ENCODE assay signal across 20 mouse cellular contexts in genomic region chr19:4713886-4714285, GRCm38 (mm10). TPM values are rescaled to one million over a fixed set of nuclear protein-coding genes. Genes with fewer than 3 reads are reported as not detected.
DNase-seq lines count a peak whose midpoint lies in the region; ATAC-seq and TF ChIP-seq lines count a peak whose summit lies in the region.
"Had no signal": no experiment of that assay in that cellular context is flagged by ENCODE, and none has a peak within 500 bp of the region (broad histone marks: within the 10 kb centered on the region; RNA-seq: fewer than 3 reads in every experiment).

No protein-coding gene starts in this region.

- DNase-seq in layer of hippocampus, adult 2 months (ENCODE audit: low spot score in 2 of 2): no peak
- DNase-seq in layer of hippocampus, postnatal 10 days (ENCODE audit: low spot score in 2 of 2): no peak
- no peak for DNase-seq in hindbrain, postnatal 0 days (ENCODE audit: low spot score)
- DNase-seq in adrenal gland, postnatal 36 days: no peak
- no peak for DNase-seq in frontal cortex, postnatal 36 days (ENCODE audit: low spot score in 2 of 2)
- DNase-seq: adrenal gland, adult 2 months; B cell, adult 2 months; cerebellum, postnatal 36 days; gastrocnemius, adult 2 months; heart, postnatal 10 days; kidney, postnatal 4 days; lung, adult 2 months had no signal

- no peaks in the 10 kb centered on the region for H3K27me3 ChIP-seq in forebrain, embryonic 15.5 days
- H3K27me3 ChIP-seq in hindbrain, postnatal 0 days (ENCODE audit: insufficient read depth, low read length): no peaks in the 10 kb centered on the region
- H3K27me3 ChIP-seq in neural tube, embryonic 13.5 days: peaks cover 3% of the 10 kb centered on the region

- peaks cover 39% of the 10 kb centered on the region for H3K4me1 ChIP-seq in forebrain, embryonic 15.5 days
- peaks cover 7% of the 10 kb centered on the region for H3K4me1 ChIP-seq in hindbrain, postnatal 0 days (ENCODE audit: insufficient read depth, low read length)
- peaks cover 50% of the 10 kb centered on the region for H3K4me1 ChIP-seq in neural tube, embryonic 13.5 days (replicated peaks)

- H3K9ac ChIP-seq in forebrain, embryonic 15.5 days (replicated peaks): peak overlapping the region; percentile 93
- H3K9ac ChIP-seq in hindbrain, postnatal 0 days (replicated peaks; ENCODE audit: low read length): peak overlapping the region; percentile 84; the same call in 1 of the 2 replicates
- H3K9ac ChIP-seq in neural tube, embryonic 13.5 days: peak overlapping the region; percentile 98
- H3K9ac ChIP-seq: limb, embryonic 15.5 days had no signal

- H3K36me3 ChIP-seq in forebrain, embryonic 15.5 days: no peaks in the 10 kb centered on the region
- no peaks in the 10 kb centered on the region for H3K36me3 ChIP-seq in hindbrain, postnatal 0 days (ENCODE audit: insufficient read depth, low read length)
- H3K36me3 ChIP-seq in neural tube, embryonic 13.5 days: peaks cover 3% of the 10 kb centered on the region
- H3K36me3 ChIP-seq: limb, embryonic 15.5 days had no signal

- no peaks in the 10 kb centered on the region for H3K9me3 ChIP-seq in forebrain, embryonic 15.5 days
- H3K9me3 ChIP-seq in hindbrain, postnatal 0 days (ENCODE audit: low read length): no peaks in the 10 kb centered on the region
- H3K9me3 ChIP-seq in neural tube, embryonic 13.5 days: no peaks in the 10 kb centered on the region
- H3K9me3 ChIP-seq: limb, embryonic 15.5 days had no signal

- H3K4me2 ChIP-seq in forebrain, embryonic 15.5 days (replicated peaks): peak overlapping the region; percentile 59
- peak overlapping the region; percentile 90 for H3K4me2 ChIP-seq in hindbrain, postnatal 0 days (ENCODE audit: low read depth, low read length)
- H3K4me2 ChIP-seq in neural tube, embryonic 13.5 days: peak overlapping the region; percentile 66
- H3K4me2 ChIP-seq: limb, embryonic 15.5 days had no signal

- TF ChIP-seq CTCF in layer of hippocampus, adult 2 months (conservative IDR thresholded peaks at IDR 0.05): no peak
- no peak for TF ChIP-seq CTCF in hindbrain, postnatal 0 days (IDR thresholded peaks at IDR 0.05; ENCODE audit: low read depth)

- WGBS in forebrain, embryonic 15.5 days: 70% methylated on average over 3 of the region's 3 CpGs
- WGBS in hindbrain, postnatal 0 days: 54% methylated on average over 3 of the region's 3 CpGs
- WGBS in neural tube, embryonic 13.5 days: 35% methylated on average over 3 of the region's 3 CpGs

- ATAC-seq in forebrain, embryonic 15.5 days (replicated peaks): no peak
- ATAC-seq in hindbrain, postnatal 0 days: no peak
- ATAC-seq in neural tube, embryonic 13.5 days (ENCODE audit: low read depth): no peak
- ATAC-seq in erythroid progenitor cell, adult 5-6 weeks (replicated peaks; ENCODE audit: low FRiP score, poor library complexity, severe bottlenecking): no peak
- ATAC-seq: intestine, postnatal 0 days had no signal

- H3K4me3 ChIP-seq in layer of hippocampus, adult 2 months: peak overlapping the region; percentile 75
- H3K4me3 ChIP-seq in forebrain, embryonic 15.5 days: 0 out of 2 replicates have a peak overlapping the region, but pooled peaks have one; percentile 90
- H3K4me3 ChIP-seq in hindbrain, postnatal 0 days (ENCODE audit: low read length): peak overlapping the region; percentile 80
- H3K4me3 ChIP-seq in neural tube, embryonic 13.5 days: peak overlapping the region; percentile 81
- H3K4me3 ChIP-seq: gastrocnemius, adult 2 months; limb, embryonic 15.5 days had no signal

- peak overlapping the region; percentile 99 for H3K27ac ChIP-seq in layer of hippocampus, adult 2 months
- H3K27ac ChIP-seq in forebrain, embryonic 15.5 days (replicated peaks): no peak overlapping the region
- no peak overlapping the region for H3K27ac ChIP-seq in hindbrain, postnatal 0 days
- peak overlapping the region; percentile 97; the same call in 1 of the 2 replicates for H3K27ac ChIP-seq in neural tube, embryonic 13.5 days (replicated peaks)
- H3K27ac ChIP-seq: gastrocnemius, adult 2 months; limb, embryonic 15.5 days had no signal

RNA-seq across cellular contexts. Expression of gene Sptbn2, which starts 2.9 kb away (rescaled TPM):
- 100 to 1,000 TPM; 588 to 591 TPM for total RNA-seq in layer of hippocampus, adult 2 months (2021)
- 100 to 1,000 TPM; 545 to 601 TPM for total RNA-seq in layer of hippocampus, postnatal 10 days (2021)
- polyA plus RNA-seq in forebrain, embryonic 15.5 days (2015; fragmentation: Nextera tagmentation; extraction: Ambion mirVana): 30.2 and 31.9 TPM in 2 replicates
- total RNA-seq in hindbrain, postnatal 0 days (2014; rRNA removed): 143 and 164 TPM in 2 replicates
- 17.9 TPM in 2 replicates for polyA plus RNA-seq in hindbrain, postnatal 0 days (2015; fragmentation: Nextera tagmentation; extraction: Ambion mirVana)
- 29.5 and 30.4 TPM in 2 replicates for polyA plus RNA-seq in neural tube, embryonic 13.5 days (2015; fragmentation: Nextera tagmentation; extraction: Ambion mirVana)
- under 1 TPM; 0.49 to 0.53 TPM for total RNA-seq in adrenal gland, postnatal 36 days (2021)
- total RNA-seq in erythroid progenitor cell, adult 5-6 weeks (2015; ENCODE audit: low replicate concordance): not detected in 2 replicates
- not detected in 2 replicates for total RNA-seq in erythroid progenitor cell, adult 5-6 weeks (2017; ENCODE audit: low replicate concordance)
- total RNA-seq: megakaryocyte, adult 5-6 weeks; neutrophil, adult 5-6 weeks had no signal

RNA-seq across cellular contexts. Expression of gene Gm960, which starts 15.4 kb away (rescaled TPM):
- 1 to 10 TPM; 1.2 to 2.5 TPM for total RNA-seq in layer of hippocampus, adult 2 months (2021)
- 1 to 10 TPM; 2.1 to 2.3 TPM for total RNA-seq in layer of hippocampus, postnatal 10 days (2021)
- polyA plus RNA-seq in forebrain, embryonic 15.5 days (2015; fragmentation: Nextera tagmentation; extraction: Ambion mirVana): 6.6 and 8.8 TPM in 2 replicates
- 1.3 and 4.2 TPM in 2 replicates for total RNA-seq in hindbrain, postnatal 0 days (2014; rRNA removed)
- 5.2 and 5.5 TPM in 2 replicates for polyA plus RNA-seq in hindbrain, postnatal 0 days (2015; fragmentation: Nextera tagmentation; extraction: Ambion mirVana)
- 5.3 and 5.7 TPM in 2 replicates for polyA plus RNA-seq in neural tube, embryonic 13.5 days (2015; fragmentation: Nextera tagmentation; extraction: Ambion mirVana)
- total RNA-seq in adrenal gland, postnatal 36 days (2021): under 1 TPM in 1 of 2 experiments, not detected in 1; 0.13 TPM
- total RNA-seq in erythroid progenitor cell, adult 5-6 weeks (2015; ENCODE audit: low replicate concordance): not detected in 2 replicates
- not detected in 2 replicates for total RNA-seq in erythroid progenitor cell, adult 5-6 weeks (2017; ENCODE audit: low replicate concordance)
- total RNA-seq: heart, adult 8-10 months; heart, postnatal 10 days; megakaryocyte, adult 5-6 weeks; neutrophil, adult 5-6 weeks had no signal

RNA-seq across cellular contexts. Expression of gene Rbm4b, which starts 42.4 kb away (rescaled TPM):
- total RNA-seq in layer of hippocampus, adult 2 months (2021): 10 to 100 TPM; 16.8 to 17.9 TPM
- 10 to 100 TPM; 16.6 to 16.8 TPM for total RNA-seq in layer of hippocampus, postnatal 10 days (2021)
- 184 and 193 TPM in 2 replicates for polyA plus RNA-seq in forebrain, embryonic 15.5 days (2015; fragmentation: Nextera tagmentation; extraction: Ambion mirVana)
- 59.2 and 69.4 TPM in 2 replicates for total RNA-seq in hindbrain, postnatal 0 days (2014; rRNA removed)
- polyA plus RNA-seq in hindbrain, postnatal 0 days (2015; fragmentation: Nextera tagmentation; extraction: Ambion mirVana): 81.8 and 84.8 TPM in 2 replicates
- polyA plus RNA-seq in neural tube, embryonic 13.5 days (2015; fragmentation: Nextera tagmentation; extraction: Ambion mirVana): 164 and 184 TPM in 2 replicates
- 10 to 100 TPM; 16.4 to 17.1 TPM for total RNA-seq in adrenal gland, postnatal 36 days (2021)
- 4.3 and 5.0 TPM in 2 replicates for total RNA-seq in erythroid progenitor cell, adult 5-6 weeks (2015; ENCODE audit: low replicate concordance)
- 12.6 and 13.6 TPM in 2 replicates for total RNA-seq in erythroid progenitor cell, adult 5-6 weeks (2017; ENCODE audit: low replicate concordance)

Comparison
In these comparisons a context has a peak if more than half of its experiments do, and no peak if none do; other contexts are left out.
1. H3K27ac ChIP-seq: peak in layer of hippocampus, adult 2 months (single experiment) and neural tube, embryonic 13.5 days (single experiment); none in forebrain, embryonic 15.5 days (single experiment) and hindbrain, postnatal 0 days (single experiment).
2. RNA of gene Sptbn2, which starts 2.9 kb away (total RNA-seq): 545 to 601 TPM in layer of hippocampus, postnatal 10 days, 588 to 591 TPM in layer of hippocampus, adult 2 months and 143 to 164 TPM in hindbrain, postnatal 0 days; 0.49 to 0.53 TPM in adrenal gland, postnatal 36 days and not detected in erythroid progenitor cell, adult 5-6 weeks; every median in the first group is over 10 times any median in the second.
3. Peak in every context shown above with its lines, with median percentiles within 50 percentile points of each other: H3K4me3 ChIP-seq, H3K4me2 ChIP-seq and H3K9ac ChIP-seq.